Mouse (Mus musculus) retina, postnatal 7 days (tissue): ENCODE measurements at regions not wholly inside any gene's neighbourhood (a gene's known extent, or its start where the extent isn't known, plus 50 kb on each side); places are given as distances from the start of the nearest gene placed in this dataset.
A peak's percentile ranks its signal among the peaks of the same experiment; 100 is the strongest.

Source experiments
- DNase-seq: peaks from one replicate; pipeline ENCODE4 v3.0.0-alpha.2; 2012; ENCODE audit warnings: low read depth, low spot score

DNA sequence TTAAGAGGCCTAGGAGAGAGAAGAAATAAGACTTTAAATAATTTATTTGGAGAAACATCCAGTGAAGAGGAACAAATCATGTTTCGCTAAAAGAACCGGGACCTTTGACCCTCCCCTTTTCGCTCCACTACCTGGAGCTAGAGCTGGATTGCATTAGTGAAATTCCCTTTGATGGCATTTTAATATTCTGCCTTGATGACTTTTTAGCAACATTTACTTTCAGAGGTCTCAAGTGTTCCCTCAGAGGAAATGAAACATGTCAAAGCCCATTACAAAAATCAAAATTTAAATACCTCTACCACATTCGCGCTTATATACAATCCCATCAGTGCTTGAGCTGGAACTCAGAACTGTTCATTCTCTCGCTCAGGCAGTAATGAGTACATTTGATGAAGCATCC is 297.0 kb upstream of the Gm10295 start:
- no peak for DNase-seq

- DNase-seq: no peak
These were observed 295.7 kb upstream of the Gm10295 start for GRCm38 (mm10) chr7:71646944-71647343.

GRCm38 (mm10) chr7:71623048-71623447 is 271.8 kb upstream of the Gm10295 start:
- DNase-seq: no peak

GRCm38 (mm10) chr7:71603159-71603558 is 251.9 kb upstream of the Gm10295 start:
- no peak for DNase-seq

DNA sequence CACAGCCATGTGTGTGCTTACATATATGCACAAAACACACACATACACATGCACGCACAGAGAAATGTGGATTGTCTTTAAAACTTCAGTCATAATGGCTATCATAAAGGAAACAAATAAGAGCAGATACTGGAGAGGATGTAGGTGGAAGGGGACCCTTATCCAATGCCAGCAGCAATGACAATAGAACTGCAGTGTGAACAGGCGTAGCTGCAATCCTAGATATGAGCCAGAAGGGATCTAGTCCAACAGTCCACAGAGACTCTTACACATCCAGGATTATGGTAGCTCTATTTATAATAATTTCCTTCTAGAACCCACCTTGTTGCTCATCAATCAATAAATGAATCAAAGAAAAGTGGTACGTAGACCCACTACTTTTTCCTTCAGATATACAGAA is 245.5 kb upstream of the Gm10295 start:
- no peak for DNase-seq

DNA sequence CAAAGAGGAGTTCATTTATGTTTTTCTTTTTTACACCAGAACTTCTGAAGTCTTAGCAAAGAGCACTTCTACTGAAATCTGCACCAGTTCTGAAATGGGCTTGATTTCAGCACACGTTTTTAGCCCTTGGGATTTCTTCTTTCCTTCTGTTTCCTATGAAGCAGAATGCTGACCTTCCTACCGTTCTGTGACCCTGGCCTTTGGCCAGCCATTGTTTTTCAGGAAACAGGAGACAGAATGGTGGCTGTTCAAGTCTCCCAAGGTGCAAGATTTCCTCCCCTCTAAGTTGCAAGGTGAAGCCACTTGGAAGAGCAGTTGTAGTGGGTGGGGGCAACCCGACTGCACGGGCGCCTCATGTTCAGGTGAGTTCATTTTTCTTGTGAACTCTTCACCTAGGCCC is 236.3 kb upstream of the Gm10295 start:
- DNase-seq: no peak

GRCm38 (mm10) chr7:71583443-71584055 is 232.3 kb upstream of the Gm10295 start:
- no peak for DNase-seq

- peak; percentile 6 for DNase-seq
These were observed 230.5 kb upstream of the Gm10295 start for GRCm38 (mm10) chr7:71581746-71582145.

- no peak for DNase-seq
These were observed 209.1 kb upstream of the Gm10295 start for GRCm38 (mm10) chr7:71560296-71560936.

GRCm38 (mm10) chr7:71556473-71556872 is 205.2 kb upstream of the Gm10295 start:
- DNase-seq: no peak

- no peak for DNase-seq
These were observed 204.2 kb upstream of the Gm10295 start for GRCm38 (mm10) chr7:71555476-71555875.

DNA sequence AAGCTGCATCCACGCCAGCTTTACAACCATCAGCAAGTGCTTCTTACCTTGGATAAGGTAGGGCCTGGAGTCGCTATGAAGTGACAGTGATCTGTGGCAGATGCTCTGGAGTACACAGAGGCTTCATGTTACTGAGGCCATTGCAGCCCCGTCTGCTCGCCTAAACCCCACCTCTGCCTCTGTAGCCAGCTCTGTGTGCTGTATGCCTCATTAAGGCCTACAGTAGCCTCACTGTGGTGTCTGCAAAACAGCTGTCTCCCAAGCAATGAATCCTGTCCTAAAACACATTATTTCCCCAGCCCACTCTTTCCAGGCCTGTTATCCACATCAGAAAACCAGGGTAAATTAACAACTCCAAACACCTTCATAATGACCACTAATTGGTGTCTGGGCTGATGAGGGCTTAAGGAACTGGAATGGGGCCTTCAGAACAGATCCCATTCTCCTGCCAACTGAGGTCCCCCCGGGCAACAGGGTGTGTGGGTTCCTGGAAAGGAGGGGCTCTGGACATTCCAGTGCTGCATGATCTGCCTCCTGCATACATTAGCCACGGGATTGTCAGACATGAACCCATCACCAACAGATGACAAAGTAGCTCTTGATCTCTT is 195.4 kb upstream of the Gm10295 start:
- no peak for DNase-seq

GRCm38 (mm10) chr7:71541467-71541866 is 190.2 kb upstream of the Gm10295 start:
- DNase-seq: no peak

- DNase-seq: no peak
These were observed 181.8 kb upstream of the Gm10295 start for GRCm38 (mm10) chr7:71533109-71533508.

- no peak for DNase-seq
These were observed 180.2 kb upstream of the Gm10295 start for GRCm38 (mm10) chr7:71531496-71531895.

DNA sequence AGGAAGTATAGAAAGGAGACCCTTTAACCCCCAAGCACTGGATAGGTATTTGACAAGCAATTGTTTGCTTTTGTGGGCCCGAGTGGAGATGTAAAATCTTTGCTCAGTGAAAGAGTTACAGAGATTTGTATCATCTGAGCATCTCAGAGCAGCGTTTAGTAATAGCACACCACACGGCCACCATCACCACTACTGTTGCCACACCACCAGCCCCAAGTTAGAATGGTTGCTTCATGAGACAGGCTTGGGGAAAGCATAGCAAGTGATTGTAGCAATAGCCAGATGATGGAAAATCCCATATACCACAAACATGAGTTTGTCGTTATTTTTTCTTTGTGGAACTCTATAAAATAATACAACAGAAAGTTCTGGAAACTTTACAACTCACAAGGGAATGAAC is 179.6 kb upstream of the Gm10295 start:
- DNase-seq: no peak

GRCm38 (mm10) chr7:71526152-71526551 is 174.9 kb upstream of the Gm10295 start:
- no peak for DNase-seq

- no peak for DNase-seq
These were observed 173.4 kb upstream of the Gm10295 start for GRCm38 (mm10) chr7:71524577-71525126.

GRCm38 (mm10) chr7:71524119-71524518 is 172.8 kb upstream of the Gm10295 start:
- DNase-seq: no peak

DNA sequence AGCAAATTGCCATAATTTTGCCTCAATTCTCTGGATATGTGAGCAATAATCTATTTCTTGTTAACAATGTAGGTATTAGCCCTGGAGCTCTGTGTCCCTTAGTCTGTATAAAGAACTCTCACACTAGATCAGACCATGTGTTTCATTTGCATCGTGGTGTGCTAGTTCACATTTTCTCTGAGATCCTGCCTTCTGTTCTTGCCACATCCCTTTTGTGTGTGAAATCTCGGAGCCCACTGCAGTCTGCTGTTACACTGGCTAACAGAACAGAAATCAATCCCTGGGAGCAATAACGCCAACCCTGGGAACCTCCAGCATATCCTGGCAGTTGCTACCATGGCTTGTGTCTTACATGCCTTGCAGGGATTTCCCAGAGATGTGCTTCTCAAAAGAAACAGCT is 156.1 kb upstream of the Gm10295 start:
- DNase-seq: no peak

DNA sequence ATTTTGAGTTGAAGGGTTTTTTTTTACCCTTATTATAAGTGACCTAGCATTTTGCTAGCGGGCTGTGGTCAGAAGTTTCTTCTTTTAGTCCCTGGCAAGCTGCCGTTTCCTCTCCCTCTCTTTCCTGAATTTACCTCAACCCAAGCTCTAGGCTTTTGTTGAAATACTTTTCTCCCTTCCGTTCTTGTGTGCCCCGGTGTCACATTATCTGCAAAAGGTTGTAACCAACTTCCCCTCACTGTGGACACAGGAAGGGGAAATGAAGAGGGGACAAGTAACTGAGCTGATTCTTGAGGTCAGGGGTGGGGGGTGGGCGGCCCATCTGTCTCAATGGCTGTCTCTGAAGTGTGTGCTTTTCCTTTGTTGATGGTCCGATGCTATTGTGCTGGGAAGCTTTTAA is 149.4 kb upstream of the Gm10295 start:
- no peak for DNase-seq

DNA sequence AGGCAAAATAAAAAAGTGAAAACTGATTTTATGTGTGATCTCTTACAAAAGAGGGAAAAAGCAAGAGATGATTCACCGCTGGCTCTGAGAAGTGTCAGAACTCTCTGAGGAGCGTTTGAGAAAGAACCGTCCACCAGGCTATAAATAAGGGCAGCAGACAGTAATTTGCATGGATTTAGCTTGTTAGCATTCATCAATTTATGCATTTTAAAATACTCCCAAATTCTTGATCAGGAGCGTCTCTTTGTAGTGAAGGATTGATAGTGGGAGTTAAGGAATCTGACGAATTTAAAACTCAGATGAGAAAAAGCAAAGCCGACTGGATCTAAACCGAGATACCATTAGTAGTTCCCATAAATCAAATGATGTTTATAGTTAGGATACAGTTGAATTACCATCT is 146.8 kb upstream of the Gm10295 start:
- DNase-seq: no peak

DNA sequence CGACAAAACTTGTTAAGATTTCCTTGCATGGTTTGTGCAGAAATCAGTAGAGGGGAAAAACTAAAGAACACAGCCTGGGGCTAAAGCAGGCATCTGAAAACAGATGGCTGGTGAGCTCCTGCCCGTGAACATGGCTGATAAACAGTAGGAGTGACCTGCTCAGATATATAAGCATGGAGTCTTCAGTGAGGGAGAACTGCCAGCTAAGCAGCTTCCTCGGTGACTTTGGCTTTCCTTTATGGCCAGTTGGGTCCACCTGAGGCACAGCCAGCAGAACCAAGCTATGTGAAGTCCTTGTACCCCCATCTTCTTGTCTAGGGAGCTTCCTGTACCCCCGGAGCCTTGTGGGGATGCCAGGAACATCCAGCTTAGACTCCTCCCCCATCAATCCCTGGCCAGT is 139.8 kb upstream of the Gm10295 start:
- DNase-seq: no peak
